Mouse (Mus musculus): Measurements from ENCODE around the gene Il17c. TPM values are rescaled to one million over a fixed set of nuclear protein-coding genes. Genes with fewer than 3 reads are reported as not detected.

The Il17c gene
- polyA plus RNA-seq, 1 experiment, result 1.4 TPM

DNA sequence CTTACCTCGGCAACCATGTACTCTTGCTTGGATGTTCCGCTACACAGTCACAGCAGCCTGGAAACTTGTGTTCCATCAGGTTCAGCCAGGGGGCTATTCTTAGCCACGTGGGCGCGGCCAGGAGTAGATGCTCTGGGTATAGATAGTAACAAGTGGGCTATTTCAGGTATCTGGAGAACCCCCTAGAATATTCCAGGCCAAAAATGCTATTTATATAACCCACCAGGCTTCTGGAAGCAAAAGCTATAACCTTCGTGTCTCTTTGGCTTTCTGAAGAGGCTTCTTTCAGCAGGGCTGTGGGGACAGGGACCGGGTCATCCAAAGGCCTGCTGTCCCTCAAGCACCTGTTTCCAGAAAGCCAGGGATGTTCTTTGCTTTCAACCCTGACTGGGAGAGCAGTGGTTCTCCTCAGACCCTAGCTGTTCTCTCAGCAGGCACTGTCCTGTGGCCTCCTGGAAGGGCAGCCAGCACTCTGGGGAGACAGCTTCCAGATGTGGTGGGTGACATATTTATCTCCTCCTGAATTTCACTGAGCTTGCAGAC, 29.4 kb downstream of the Il17c start:
- Histone ChIP-seq H3K36me3 (ENCODE audit: control insufficient read depth, insufficient read depth, low read length) (no peaks in the 10 kb centered on the region), H3K4me3 (ENCODE audit: control insufficient read depth, insufficient read depth, low read length) (no peak overlapping the region), H3K4me1 (replicated peaks; ENCODE audit: control insufficient read depth, insufficient read depth, low read length) (peaks cover 13% of the 10 kb centered on the region), H3K27ac (ENCODE audit: control insufficient read depth, insufficient read depth, low read length) (no peak overlapping the region), H3K27me3 (ENCODE audit: control insufficient read depth, insufficient read depth, low read length) (no peaks in the 10 kb centered on the region)
- TF ChIP-seq POLR2A (IDR thresholded peaks at IDR 0.05; ENCODE audit: control insufficient read depth, extremely low read depth, insufficient read depth, low read length, poor library complexity) (no peak), CTCF (IDR thresholded peaks at IDR 0.05; ENCODE audit: borderline replicate concordance, control insufficient read depth, extremely low read depth, insufficient read depth, low read length, poor library complexity) (no peak)
- WGBS, result 90% methylated on average over 7 of the region's 7 CpGs
- DNase-seq, result no peak

DNA sequence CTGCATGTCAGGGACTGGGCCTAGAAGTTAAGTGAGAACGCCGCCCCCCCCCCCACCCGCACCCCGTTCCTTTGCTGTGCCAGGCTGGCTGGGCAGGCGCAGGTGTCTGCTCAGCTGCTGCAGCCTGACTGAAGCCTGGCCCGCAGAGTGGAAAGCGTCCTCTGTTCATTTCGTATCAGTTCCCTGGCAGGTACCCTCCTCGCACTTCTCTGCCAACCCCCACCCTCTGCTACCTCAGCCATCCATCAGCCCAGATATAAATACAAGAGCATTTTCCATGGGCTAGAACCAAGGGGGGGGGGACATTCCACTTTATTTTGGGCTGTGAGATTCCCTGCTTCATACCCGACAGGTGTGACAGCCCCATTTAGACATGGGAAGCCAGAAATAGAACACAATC, 30.3 kb downstream of the Il17c start:
- H3K36me3 ChIP-seq (ENCODE audit: control insufficient read depth, insufficient read depth, low read length), result no peaks in the 10 kb centered on the region
- WGBS, result 72% methylated on average over 10 of the region's 10 CpGs
- peaks cover 13% of the 10 kb centered on the region for H3K4me1 ChIP-seq (replicated peaks; ENCODE audit: control insufficient read depth, insufficient read depth, low read length)
- H3K27ac ChIP-seq (ENCODE audit: control insufficient read depth, insufficient read depth, low read length), result no peak overlapping the region
- TF ChIP-seq POLR2A (IDR thresholded peaks at IDR 0.05; ENCODE audit: control insufficient read depth, extremely low read depth, insufficient read depth, low read length, poor library complexity) (no peak), CTCF (IDR thresholded peaks at IDR 0.05; ENCODE audit: borderline replicate concordance, control insufficient read depth, extremely low read depth, insufficient read depth, low read length, poor library complexity) (no peak)
- no peak for DNase-seq
- H3K27me3 ChIP-seq (ENCODE audit: control insufficient read depth, insufficient read depth, low read length), result no peaks in the 10 kb centered on the region
- H3K4me3 ChIP-seq (ENCODE audit: control insufficient read depth, insufficient read depth, low read length), result no peak overlapping the region

DNA sequence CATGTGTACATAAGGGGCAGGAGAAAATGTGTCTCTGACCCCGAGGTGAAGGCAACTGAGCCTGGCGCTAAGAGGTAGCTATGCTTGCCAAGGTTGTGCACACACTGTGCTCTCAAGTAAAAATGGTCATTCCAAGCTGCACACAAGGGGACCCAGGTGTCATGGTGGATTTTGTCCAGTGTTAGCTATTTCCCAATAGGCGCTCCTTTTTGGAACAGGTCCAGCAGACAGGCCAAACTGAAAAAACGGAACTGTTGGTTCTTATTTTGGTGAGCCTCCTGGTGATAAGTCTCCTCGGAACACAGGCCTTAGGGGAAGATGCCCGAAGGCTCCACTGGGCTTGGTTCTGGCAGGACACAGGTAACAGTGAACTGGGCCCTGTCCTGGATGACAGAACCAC, 32.6 kb downstream of the Il17c start:
- H3K27ac ChIP-seq (ENCODE audit: control insufficient read depth, insufficient read depth, low read length), result no peak overlapping the region
- H3K36me3 ChIP-seq (ENCODE audit: control insufficient read depth, insufficient read depth, low read length), result no peaks in the 10 kb centered on the region
- no peak overlapping the region for H3K4me3 ChIP-seq (ENCODE audit: control insufficient read depth, insufficient read depth, low read length)
- peaks cover 20% of the 10 kb centered on the region for H3K4me1 ChIP-seq (replicated peaks; ENCODE audit: control insufficient read depth, insufficient read depth, low read length)
- no peaks in the 10 kb centered on the region for H3K27me3 ChIP-seq (ENCODE audit: control insufficient read depth, insufficient read depth, low read length)
- no peak for TF ChIP-seq CTCF (IDR thresholded peaks at IDR 0.05; ENCODE audit: borderline replicate concordance, control insufficient read depth, extremely low read depth, insufficient read depth, low read length, poor library complexity)
- no peak for DNase-seq
- 90% methylated on average over 6 of the region's 6 CpGs for whole genome bisulfite sequencing

DNA sequence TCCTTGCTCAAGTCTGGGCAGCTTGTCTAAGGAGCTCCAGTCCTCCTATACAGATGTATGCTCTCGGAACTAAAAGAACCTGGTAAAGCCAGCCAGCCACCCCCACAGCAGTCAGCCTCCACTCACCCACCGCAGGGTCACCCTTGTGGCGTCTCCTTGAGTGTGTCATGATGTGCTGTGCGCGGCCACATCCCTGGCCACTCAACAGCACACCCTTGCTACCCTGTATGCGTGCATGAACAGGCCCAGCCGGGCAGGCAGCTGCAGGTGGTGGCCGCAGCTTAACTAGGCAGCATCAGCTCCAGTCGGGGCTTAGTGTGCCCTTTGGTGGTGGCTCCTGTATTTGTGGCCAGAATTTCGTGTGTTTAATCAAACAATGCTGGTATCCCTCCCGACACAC, 35.4 kb downstream of the Il17c start:
- H3K27me3 ChIP-seq (ENCODE audit: control insufficient read depth, insufficient read depth, low read length), result no peaks in the 10 kb centered on the region
- TF ChIP-seq CTCF (IDR thresholded peaks at IDR 0.05; ENCODE audit: borderline replicate concordance, control insufficient read depth, extremely low read depth, insufficient read depth, low read length, poor library complexity), result no peak
- no peak for TF ChIP-seq POLR2A (IDR thresholded peaks at IDR 0.05; ENCODE audit: control insufficient read depth, extremely low read depth, insufficient read depth, low read length, poor library complexity)
- H3K4me3 ChIP-seq (ENCODE audit: control insufficient read depth, insufficient read depth, low read length), result no peak overlapping the region
- 91% methylated on average over 11 of the region's 11 CpGs for WGBS
- H3K36me3 ChIP-seq (ENCODE audit: control insufficient read depth, insufficient read depth, low read length), result no peaks in the 10 kb centered on the region
- peaks cover 42% of the 10 kb centered on the region for H3K4me1 ChIP-seq (replicated peaks; ENCODE audit: control insufficient read depth, insufficient read depth, low read length)
- DNase-seq, result no peak
- no peak overlapping the region for H3K27ac ChIP-seq (ENCODE audit: control insufficient read depth, insufficient read depth, low read length)

DNA sequence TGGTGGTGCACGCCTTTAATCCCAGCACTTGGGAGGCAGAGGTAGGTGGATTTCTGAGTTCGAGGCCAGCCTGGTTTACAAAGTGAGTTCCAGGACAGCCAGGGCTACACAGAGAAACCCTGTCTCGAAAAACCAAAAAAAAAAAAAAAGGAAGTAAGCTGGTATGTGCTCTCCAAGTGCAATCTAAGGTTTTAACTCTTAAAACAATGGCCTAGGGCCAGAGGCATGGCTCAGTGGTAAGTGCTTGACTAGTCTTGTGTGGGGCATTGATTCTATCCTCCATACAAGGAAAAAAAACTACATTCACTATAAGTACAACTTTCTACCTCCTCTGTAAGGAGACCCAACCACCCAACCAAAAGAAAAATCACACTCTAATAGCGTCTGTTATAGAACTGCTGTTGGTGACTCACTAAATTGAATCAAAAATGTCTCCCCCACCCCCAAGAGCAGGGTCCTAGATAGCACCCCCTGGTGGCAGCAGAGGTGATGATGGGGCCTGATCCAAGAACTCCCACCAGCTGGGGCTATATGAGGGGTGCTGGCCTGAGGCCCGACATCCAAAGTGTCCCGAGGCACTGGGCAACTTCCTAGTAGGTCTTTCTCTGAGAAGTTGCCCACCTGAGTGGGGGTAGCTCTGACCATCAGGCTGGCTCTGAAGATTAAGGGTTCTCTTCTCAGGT, 37.5 kb downstream of the Il17c start:
- whole genome bisulfite sequencing, result 39% methylated on average over 6 of the region's 6 CpGs
- DNase-seq, result peak; percentile 82
- TF ChIP-seq POLR2A (IDR thresholded peaks at IDR 0.05; ENCODE audit: control insufficient read depth, extremely low read depth, insufficient read depth, low read length, poor library complexity) (no peak), CTCF (IDR thresholded peaks at IDR 0.05; ENCODE audit: borderline replicate concordance, control insufficient read depth, extremely low read depth, insufficient read depth, low read length, poor library complexity) (peak; percentile 79; the same call in 1 of the 2 replicates)
- H3K36me3 ChIP-seq (ENCODE audit: control insufficient read depth, insufficient read depth, low read length), result no peaks in the 10 kb centered on the region
- peak overlapping the region; percentile 45 for H3K4me3 ChIP-seq (ENCODE audit: control insufficient read depth, insufficient read depth, low read length)
- H3K4me1 ChIP-seq (replicated peaks; ENCODE audit: control insufficient read depth, insufficient read depth, low read length), result peaks cover 54% of the 10 kb centered on the region
- no peak overlapping the region; the same call in 1 of the 2 replicates for H3K27ac ChIP-seq (ENCODE audit: control insufficient read depth, insufficient read depth, low read length)
- H3K27me3 ChIP-seq (ENCODE audit: control insufficient read depth, insufficient read depth, low read length), result no peaks in the 10 kb centered on the region

DNA sequence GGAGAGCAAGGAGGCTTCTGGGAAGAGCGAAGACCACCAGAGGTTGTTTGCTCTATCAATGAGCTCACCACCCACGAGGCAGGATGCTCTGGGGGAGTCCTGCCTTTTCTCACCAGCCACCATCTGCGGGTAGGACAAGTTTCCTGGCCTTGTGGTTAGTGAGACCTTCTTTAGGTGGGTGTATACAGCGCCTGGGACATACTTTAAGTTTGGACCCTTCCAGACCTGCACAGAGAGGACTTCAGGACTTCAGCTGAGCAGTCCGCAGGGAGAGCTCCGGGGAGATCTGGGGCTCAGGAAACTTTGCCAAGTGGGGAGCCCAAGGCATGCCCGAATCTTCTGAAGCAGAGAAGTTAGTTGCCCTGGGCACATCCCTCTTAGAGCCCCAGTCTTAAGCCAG, 38.2 kb downstream of the Il17c start:
- peak overlapping the region; percentile 45 for H3K4me3 ChIP-seq (ENCODE audit: control insufficient read depth, insufficient read depth, low read length)
- TF ChIP-seq POLR2A (IDR thresholded peaks at IDR 0.05; ENCODE audit: control insufficient read depth, extremely low read depth, insufficient read depth, low read length, poor library complexity), result no peak
- TF ChIP-seq CTCF (IDR thresholded peaks at IDR 0.05; ENCODE audit: borderline replicate concordance, control insufficient read depth, extremely low read depth, insufficient read depth, low read length, poor library complexity), result no peak
- 6% methylated on average over 7 of the region's 7 CpGs for WGBS
- peak; percentile 46 for DNase-seq
- H3K27ac ChIP-seq (ENCODE audit: control insufficient read depth, insufficient read depth, low read length), result peak overlapping the region; percentile 17; the same call in 1 of the 2 replicates
- H3K36me3 ChIP-seq (ENCODE audit: control insufficient read depth, insufficient read depth, low read length), result no peaks in the 10 kb centered on the region
- no peaks in the 10 kb centered on the region for H3K27me3 ChIP-seq (ENCODE audit: control insufficient read depth, insufficient read depth, low read length)
- peaks cover 54% of the 10 kb centered on the region for H3K4me1 ChIP-seq (replicated peaks; ENCODE audit: control insufficient read depth, insufficient read depth, low read length)

Measured in thymus, adult 2 months (tissue).